Mouse (Mus musculus) midbrain, postnatal 0 days (tissue): ENCODE measurements around the gene Robo1. TPM values are rescaled to one million over a fixed set of nuclear protein-coding genes. Genes with fewer than 3 reads are reported as not detected.
"Not testable (repeated sequence)": the region's sequence is repeated elsewhere in the genome, so short reads cannot be mapped to it uniquely, and the experiment has no call there.

ENCODE experiments used
- ATAC-seq: fragments of 200-750 bp; cut with Nextera tagmentation; 2 replicates; pipeline ENCODE4 v1.8.0; 2017; ENCODE audit warnings: moderate number of reproducible peaks, mild to moderate bottlenecking, moderate TSS enrichment, moderate library complexity; ENCODE audit not compliant: low FRiP score
- DNase-seq: peaks from one replicate; pipeline ENCODE4 v3.0.0-alpha.2; 2015; ENCODE audit warnings: low spot score
- H3K27ac ChIP-seq: fragments of 300-500 bp; sonication (generic); 2 replicates; pipeline ENCODE4 v1.5.1; 2014; ENCODE audit warnings: low read depth, mild to moderate bottlenecking, low read length, mixed read lengths
- H3K27me3 ChIP-seq: fragments of 300-500 bp; sonication (generic); 2 replicates; pipeline ENCODE4 v1.6.1; 2014; ENCODE audit warnings: low read length, control low read depth, mixed read lengths; ENCODE audit not compliant: insufficient read depth
- H3K36me3 ChIP-seq: fragments of 300-500 bp; sonication (generic); 2 replicates; pipeline ENCODE4 v1.6.1; 2014; ENCODE audit warnings: low read length, control low read depth, mixed read lengths; ENCODE audit not compliant: insufficient read depth
- H3K4me1 ChIP-seq: fragments of 300-500 bp; sonication (generic); 2 replicates; pipeline ENCODE4 v1.6.1; 2014; ENCODE audit warnings: mild to moderate bottlenecking, control low read depth, antibody characterized with exemption, low read length, mixed read lengths; ENCODE audit not compliant: insufficient read depth
- H3K4me2 ChIP-seq: fragments of 300-500 bp; sonication (generic); 2 replicates; pipeline ENCODE4 v1.6.1; 2014; ENCODE audit warnings: low read depth, mild to moderate bottlenecking, low read length, mixed read lengths; ENCODE audit not compliant: poor library complexity, severe bottlenecking
- H3K4me3 ChIP-seq: fragments of 300-500 bp; sonication (generic); 2 replicates; pipeline ENCODE4 v1.5.1; 2014; ENCODE audit warnings: low read depth, mild to moderate bottlenecking, low read length, moderate library complexity
- H3K9ac ChIP-seq: fragments of 300-500 bp; sonication (generic); replicated peaks from 2 replicates; pipeline ENCODE4 v1.6.1; 2014; ENCODE audit warnings: mild to moderate bottlenecking, low read length, moderate library complexity, mixed read lengths; ENCODE audit not compliant: poor library complexity, severe bottlenecking
- H3K9me3 ChIP-seq: fragments of 300-500 bp; sonication (generic); 2 replicates; pipeline ENCODE4 v1.6.1; 2016; ENCODE audit warnings: low read length, control low read depth
- CTCF ChIP-seq: IDR thresholded peaks from 2 replicates; pipeline ENCODE4 v1.5.1; 2016; ENCODE audit warnings: antibody characterized with exemption, mild to moderate bottlenecking
- WGBS: fragments of 180-500 bp; shearing (Covaris S2); extraction: QIAGEN DNeasy Blood & Tissue Kit; methylation state at CpG from one replicate; pipeline ENCODE4 v1.1.7; 2014; 5-methylcytosine and 5-hydroxymethylcytosine counted together
- polyA plus RNA-seq: library from polyadenylated mRNA; unstranded; fragments of >200 nt; fragmentation: Nextera tagmentation; extraction: Ambion mirVana; gene quantifications from 2 replicates; pipeline ENCODE4 v1.2.1, GENCODE M21; 2015
- total RNA-seq: library from RNA; depleted of rRNA; stranded (reverse); fragments of >200 nt; gene quantifications from 2 replicates; pipeline ENCODE4 v1.2.3, GENCODE M21; 2014

The Robo1 gene
- total and polyA plus RNA-seq, 2 experiments from 2014 or later = 31.4 to 96.1 TPM

- Histone ChIP-seq H3K9ac (no peak overlapping the region), H3K4me1 (no peaks in the 10 kb centered on the region), H3K27me3 (no peaks in the 10 kb centered on the region), H3K27ac (no peak overlapping the region), H3K36me3 (no peaks in the 10 kb centered on the region), H3K9me3 (no peaks in the 10 kb centered on the region), H3K4me3 (no peak overlapping the region), H3K4me2 (no peak overlapping the region)
- no peak for DNase-seq
- WGBS = 68% methylated on average over 3 of the region's 3 CpGs
- no peak for TF ChIP-seq CTCF
- no peak for ATAC-seq
These were observed 235.8 kb downstream of the Robo1 start for GRCm38 (mm10) chr16:72543928-72544327.

- no peak overlapping the region for H3K9ac ChIP-seq
- H3K27ac ChIP-seq = no peak overlapping the region
- no peaks in the 10 kb centered on the region for H3K36me3 ChIP-seq
- 31% methylated on average over 2 of the region's 2 CpGs for WGBS
- H3K4me2 ChIP-seq = no peak overlapping the region
- no peaks in the 10 kb centered on the region for H3K27me3 ChIP-seq
- no peak overlapping the region for H3K4me3 ChIP-seq
- H3K9me3 ChIP-seq = no peaks in the 10 kb centered on the region
- ATAC-seq = no peak
- TF ChIP-seq CTCF = no peak
- no peak for DNase-seq
- no peaks in the 10 kb centered on the region for H3K4me1 ChIP-seq
These were observed 236.8 kb downstream of the Robo1 start for GRCm38 (mm10) chr16:72544950-72545349.

GRCm38 (mm10) chr16:72551672-72552243 lies 243.7 kb downstream of the Robo1 start:
- no peaks in the 10 kb centered on the region for H3K4me1 ChIP-seq
- H3K4me3 ChIP-seq = no peak overlapping the region
- DNase-seq (no peak), ATAC-seq (no peak)
- no peaks in the 10 kb centered on the region for H3K36me3 ChIP-seq
- no peaks in the 10 kb centered on the region for H3K27me3 ChIP-seq
- TF ChIP-seq CTCF = no peak
- H3K9ac ChIP-seq = no peak overlapping the region
- no peak overlapping the region for H3K4me2 ChIP-seq
- 28% methylated on average over 8 of the region's 8 CpGs for WGBS
- H3K27ac ChIP-seq = no peak overlapping the region
- no peaks in the 10 kb centered on the region for H3K9me3 ChIP-seq

- DNase-seq = no peak
These were observed 245.6 kb downstream of the Robo1 start for GRCm38 (mm10) chr16:72553713-72554112.

GRCm38 (mm10) chr16:72562149-72562548 lies 254.0 kb downstream of the Robo1 start:
- WGBS = 45% methylated on average over 2 of the region's 2 CpGs
- H3K36me3 ChIP-seq, ATAC-seq, H3K4me2 ChIP-seq, H3K9me3 ChIP-seq, H3K27ac ChIP-seq, DNase-seq, H3K4me1 ChIP-seq, H3K4me3 ChIP-seq, H3K9ac ChIP-seq, H3K27me3 ChIP-seq: not testable (repeated sequence)

More at GRCm38 (mm10) chr16:72553713-72554112, 245.6 kb downstream of the Robo1 start:
- Histone ChIP-seq H3K9me3 (no peaks in the 10 kb centered on the region), H3K27ac (no peak overlapping the region), H3K4me2 (no peak overlapping the region), H3K9ac (no peak overlapping the region), H3K4me3 (no peak overlapping the region), H3K4me1 (no peaks in the 10 kb centered on the region), H3K36me3 (no peaks in the 10 kb centered on the region), H3K27me3 (no peaks in the 10 kb centered on the region)
- 31% methylated on average over 5 of the region's 5 CpGs for WGBS
- no peak for ATAC-seq
- no peak for TF ChIP-seq CTCF

GRCm38 (mm10) chr16:72563196-72563963 lies 255.3 kb downstream of the Robo1 start:
- H3K9me3 ChIP-seq = no peaks in the 10 kb centered on the region
- WGBS = 34% methylated on average over 15 of the region's 15 CpGs
- DNase-seq (no peak), ATAC-seq (no peak)
- H3K9ac ChIP-seq = no peak overlapping the region
- no peak overlapping the region for H3K27ac ChIP-seq
- peak overlapping the region; percentile 29 for H3K4me2 ChIP-seq
- H3K4me3 ChIP-seq = peak overlapping the region; percentile 4; the same call in 1 of the 2 replicates
- H3K36me3 ChIP-seq = no peaks in the 10 kb centered on the region
- TF ChIP-seq CTCF = no peak
- H3K4me1 ChIP-seq = no peaks in the 10 kb centered on the region
- no peaks in the 10 kb centered on the region for H3K27me3 ChIP-seq
